Mouse (Mus musculus): ENCODE results near the gene Orc3. TPM values are rescaled to one million over a fixed set of nuclear protein-coding genes. Genes with fewer than 3 reads are reported as not detected.
A peak's percentile ranks its signal among the peaks of the same experiment; 100 is the strongest.

The Orc3 gene
- polyA plus RNA-seq, 1 experiment from 2014 or later, result 36.8 TPM

- Histone ChIP-seq H3K9me3 (replicated peaks; ENCODE audit: control insufficient read depth, low read length) (no peaks in the 10 kb centered on the region), H3K4me3 (ENCODE audit: low read depth, low read length) (no peak overlapping the region), H3K9ac (ENCODE audit: low read depth, low read length) (no peak overlapping the region), H3K27ac (ENCODE audit: low read length) (no peak overlapping the region), H3K4me2 (ENCODE audit: low read depth, low read length) (no peak overlapping the region), H3K4me1 (ENCODE audit: control insufficient read depth, low read depth, low read length) (no peaks in the 10 kb centered on the region), H3K27me3 (ENCODE audit: control insufficient read depth, insufficient read depth, low read depth, low read length) (no peaks in the 10 kb centered on the region), H3K36me3 (ENCODE audit: control insufficient read depth, insufficient read depth) (peaks cover 9% of the 10 kb centered on the region)
- ATAC-seq (ENCODE audit: low read depth), result no peak
- 73% methylated on average over 4 of the region's 4 CpGs for WGBS (ENCODE audit: insufficient replicate concordance)
Measured at GRCm38 (mm10) chr4:34637851-34638250, 23.1 kb upstream of the Orc3 start.

DNA sequence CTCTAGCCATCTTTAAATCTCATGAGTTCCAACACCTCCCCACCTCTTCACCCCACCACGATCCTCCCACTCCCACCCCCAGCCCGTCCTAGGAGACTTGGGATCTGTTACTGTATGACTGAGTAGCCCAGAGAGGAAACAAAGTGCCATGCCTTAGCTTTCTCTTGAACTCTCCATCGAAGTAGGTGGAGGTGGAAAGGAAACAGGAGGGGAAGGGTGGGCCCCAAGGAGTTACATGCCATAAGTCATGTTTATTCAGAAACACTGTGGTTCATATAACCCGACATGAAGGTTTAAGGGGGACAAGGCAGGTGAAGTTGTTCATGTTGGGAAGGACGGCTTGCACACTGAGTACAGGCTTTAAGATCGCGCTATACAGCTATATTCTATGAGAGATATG is 22.6 kb upstream of the Orc3 start:
- Histone ChIP-seq H3K9me3 (replicated peaks; ENCODE audit: control insufficient read depth, low read length) (no peaks in the 10 kb centered on the region), H3K27me3 (ENCODE audit: control insufficient read depth, insufficient read depth, low read depth, low read length) (no peaks in the 10 kb centered on the region), H3K4me1 (ENCODE audit: control insufficient read depth, low read depth, low read length) (no peaks in the 10 kb centered on the region), H3K36me3 (ENCODE audit: control insufficient read depth, insufficient read depth) (peaks cover 7% of the 10 kb centered on the region), H3K9ac (ENCODE audit: low read depth, low read length) (no peak overlapping the region), H3K27ac (ENCODE audit: low read length) (no peak overlapping the region), H3K4me2 (ENCODE audit: low read depth, low read length) (no peak overlapping the region), H3K4me3 (ENCODE audit: low read depth, low read length) (no peak overlapping the region)
- 80% methylated on average over 7 of the region's 7 CpGs for WGBS (ENCODE audit: insufficient replicate concordance)
- no peak for ATAC-seq (ENCODE audit: low read depth)

DNA sequence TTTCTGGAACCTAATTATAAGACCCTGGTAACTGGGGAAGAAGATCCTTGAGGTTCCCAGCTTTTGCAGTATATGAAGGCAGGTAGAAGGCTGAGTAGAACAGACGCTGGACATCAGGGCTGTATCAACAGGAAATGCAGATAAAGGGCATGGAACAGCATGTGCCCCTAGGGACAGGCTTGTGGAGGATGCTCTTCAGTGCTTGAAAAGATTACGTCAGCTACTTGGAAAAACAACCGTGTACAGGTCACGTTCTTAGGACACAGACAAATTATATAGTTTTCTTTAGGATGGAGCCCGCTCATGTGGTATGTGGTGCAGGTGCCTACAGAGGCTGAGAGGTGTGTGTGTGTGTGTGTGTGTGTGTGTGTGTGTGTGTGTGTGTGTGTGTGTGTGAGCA is 21.3 kb upstream of the Orc3 start:
- Histone ChIP-seq H3K36me3 (ENCODE audit: control insufficient read depth, insufficient read depth) (peaks cover 7% of the 10 kb centered on the region), H3K4me1 (ENCODE audit: control insufficient read depth, low read depth, low read length) (no peaks in the 10 kb centered on the region), H3K9ac (ENCODE audit: low read depth, low read length) (no peak overlapping the region), H3K27me3 (ENCODE audit: control insufficient read depth, insufficient read depth, low read depth, low read length) (no peaks in the 10 kb centered on the region), H3K27ac (ENCODE audit: low read length) (no peak overlapping the region), H3K4me2 (ENCODE audit: low read depth, low read length) (no peak overlapping the region), H3K4me3 (ENCODE audit: low read depth, low read length) (no peak overlapping the region), H3K9me3 (replicated peaks; ENCODE audit: control insufficient read depth, low read length) (no peaks in the 10 kb centered on the region)
- no peak for ATAC-seq (ENCODE audit: low read depth)
- WGBS (ENCODE audit: insufficient replicate concordance), result 76% methylated on average over 5 of the region's 5 CpGs

GRCm38 (mm10) chr4:34634129-34634528 is 19.4 kb upstream of the Orc3 start:
- no peak overlapping the region for H3K9ac ChIP-seq (ENCODE audit: low read depth, low read length)
- H3K4me3 ChIP-seq (ENCODE audit: low read depth, low read length), result no peak overlapping the region
- WGBS (ENCODE audit: insufficient replicate concordance), result 87% methylated on average over 7 of the region's 7 CpGs
- no peak for ATAC-seq (ENCODE audit: low read depth)
- H3K4me2 ChIP-seq (ENCODE audit: low read depth, low read length), result no peak overlapping the region
- no peaks in the 10 kb centered on the region for H3K27me3 ChIP-seq (ENCODE audit: control insufficient read depth, insufficient read depth, low read depth, low read length)
- no peak overlapping the region for H3K27ac ChIP-seq (ENCODE audit: low read length)
- no peaks in the 10 kb centered on the region for H3K4me1 ChIP-seq (ENCODE audit: control insufficient read depth, low read depth, low read length)
- no peaks in the 10 kb centered on the region for H3K9me3 ChIP-seq (replicated peaks; ENCODE audit: control insufficient read depth, low read length)
- H3K36me3 ChIP-seq (ENCODE audit: control insufficient read depth, insufficient read depth), result peaks cover 3% of the 10 kb centered on the region; the same call in 1 of the 2 replicates

- H3K9ac ChIP-seq (ENCODE audit: low read depth, low read length), result no peak overlapping the region
- no peaks in the 10 kb centered on the region for H3K4me1 ChIP-seq (ENCODE audit: control insufficient read depth, low read depth, low read length)
- no peaks in the 10 kb centered on the region for H3K27me3 ChIP-seq (ENCODE audit: control insufficient read depth, insufficient read depth, low read depth, low read length)
- no peak overlapping the region for H3K4me2 ChIP-seq (ENCODE audit: low read depth, low read length)
- H3K4me3 ChIP-seq (ENCODE audit: low read depth, low read length), result no peak overlapping the region
- H3K27ac ChIP-seq (ENCODE audit: low read length), result no peak overlapping the region
- H3K36me3 ChIP-seq (ENCODE audit: control insufficient read depth, insufficient read depth), result peaks cover 6% of the 10 kb centered on the region; the same call in 1 of the 2 replicates
- 74% methylated on average over 1 of the region's 1 CpGs for WGBS (ENCODE audit: insufficient replicate concordance)
- no peak for ATAC-seq (ENCODE audit: low read depth)
- H3K9me3 ChIP-seq (replicated peaks; ENCODE audit: control insufficient read depth, low read length), result no peaks in the 10 kb centered on the region
Measured at GRCm38 (mm10) chr4:34629956-34630355, 15.2 kb upstream of the Orc3 start.

DNA sequence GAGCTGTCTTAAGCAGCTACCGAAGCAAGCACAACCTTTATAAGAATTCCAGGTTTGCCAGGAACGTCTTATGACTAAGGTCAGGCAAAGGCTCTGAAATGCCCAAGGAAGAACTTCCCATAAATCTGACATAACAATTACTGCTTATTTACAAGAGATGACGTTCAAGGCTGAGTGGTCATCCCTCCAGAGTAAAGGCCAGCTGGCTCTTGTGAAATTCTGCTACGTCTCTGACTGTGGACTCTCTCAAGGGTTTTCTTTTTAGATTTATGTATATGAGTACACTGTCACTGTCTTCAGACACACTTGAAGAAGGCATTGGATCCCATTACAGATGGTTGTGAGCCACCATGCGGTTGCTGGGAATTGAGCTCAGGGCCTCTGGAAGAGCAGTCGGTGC is 11.7 kb upstream of the Orc3 start:
- Histone ChIP-seq H3K27me3 (ENCODE audit: control insufficient read depth, insufficient read depth, low read depth, low read length) (no peaks in the 10 kb centered on the region), H3K4me2 (ENCODE audit: low read depth, low read length) (no peak overlapping the region), H3K9me3 (replicated peaks; ENCODE audit: control insufficient read depth, low read length) (no peaks in the 10 kb centered on the region), H3K4me1 (ENCODE audit: control insufficient read depth, low read depth, low read length) (no peaks in the 10 kb centered on the region), H3K27ac (ENCODE audit: low read length) (no peak overlapping the region), H3K4me3 (ENCODE audit: low read depth, low read length) (no peak overlapping the region), H3K36me3 (ENCODE audit: control insufficient read depth, insufficient read depth) (peaks cover 6% of the 10 kb centered on the region; the same call in 1 of the 2 replicates), H3K9ac (ENCODE audit: low read depth, low read length) (no peak overlapping the region)
- 75% methylated on average over 6 of the region's 6 CpGs for WGBS (ENCODE audit: insufficient replicate concordance)
- ATAC-seq (ENCODE audit: low read depth), result no peak

- Histone ChIP-seq H3K4me2 (ENCODE audit: low read depth, low read length) (no peak overlapping the region), H3K9ac (ENCODE audit: low read depth, low read length) (no peak overlapping the region), H3K9me3 (replicated peaks; ENCODE audit: control insufficient read depth, low read length) (no peaks in the 10 kb centered on the region), H3K27me3 (ENCODE audit: control insufficient read depth, insufficient read depth, low read depth, low read length) (no peaks in the 10 kb centered on the region), H3K36me3 (ENCODE audit: control insufficient read depth, insufficient read depth) (peaks cover 3% of the 10 kb centered on the region; the same call in 1 of the 2 replicates), H3K4me3 (ENCODE audit: low read depth, low read length) (no peak overlapping the region), H3K4me1 (ENCODE audit: control insufficient read depth, low read depth, low read length) (no peaks in the 10 kb centered on the region), H3K27ac (ENCODE audit: low read length) (no peak overlapping the region)
- no peak for ATAC-seq (ENCODE audit: low read depth)
- 73% methylated on average over 4 of the region's 4 CpGs for WGBS (ENCODE audit: insufficient replicate concordance)
Measured at GRCm38 (mm10) chr4:34625556-34625955, 10.8 kb upstream of the Orc3 start.

GRCm38 (mm10) chr4:34616146-34616545 is 1.4 kb upstream of the Orc3 start:
- Histone ChIP-seq H3K9me3 (replicated peaks; ENCODE audit: control insufficient read depth, low read length) (no peaks in the 10 kb centered on the region), H3K27ac (ENCODE audit: low read length) (no peak overlapping the region), H3K27me3 (ENCODE audit: control insufficient read depth, insufficient read depth, low read depth, low read length) (no peaks in the 10 kb centered on the region), H3K9ac (ENCODE audit: low read depth, low read length) (no peak overlapping the region), H3K36me3 (ENCODE audit: control insufficient read depth, insufficient read depth) (no peaks in the 10 kb centered on the region), H3K4me3 (ENCODE audit: low read depth, low read length) (peak overlapping the region; percentile 92), H3K4me1 (ENCODE audit: control insufficient read depth, low read depth, low read length) (peaks cover 16% of the 10 kb centered on the region), H3K4me2 (ENCODE audit: low read depth, low read length) (peak overlapping the region; percentile 76)
- WGBS (ENCODE audit: insufficient replicate concordance), result 65% methylated on average over 8 of the region's 8 CpGs
- ATAC-seq (ENCODE audit: low read depth), result no peak

- Histone ChIP-seq H3K27me3 (ENCODE audit: control insufficient read depth, insufficient read depth, low read depth, low read length) (no peaks in the 10 kb centered on the region), H3K4me1 (ENCODE audit: control insufficient read depth, low read depth, low read length) (peaks cover 16% of the 10 kb centered on the region), H3K9ac (ENCODE audit: low read depth, low read length) (peak overlapping the region; percentile 92), H3K4me2 (ENCODE audit: low read depth, low read length) (peak overlapping the region; percentile 76), H3K36me3 (ENCODE audit: control insufficient read depth, insufficient read depth) (no peaks in the 10 kb centered on the region), H3K9me3 (replicated peaks; ENCODE audit: control insufficient read depth, low read length) (no peaks in the 10 kb centered on the region), H3K27ac (ENCODE audit: low read length) (peak overlapping the region; percentile 90; the same call in 1 of the 2 replicates), H3K4me3 (ENCODE audit: low read depth, low read length) (peak overlapping the region; percentile 92)
- under 1% methylated on average over 13 of the region's 13 CpGs for WGBS (ENCODE audit: insufficient replicate concordance)
- ATAC-seq (ENCODE audit: low read depth), result no peak
Measured at GRCm38 (mm10) chr4:34615303-34615702, 559 bp upstream of the Orc3 start.
